Mouse (Mus musculus) gonadal fat pad, adult 2 months (tissue): ENCODE results near the gene Slc7a11. TPM values are rescaled to one million over a fixed set of nuclear protein-coding genes. Genes with fewer than 3 reads are reported as not detected.

ENCODE experiments used
- DNase-seq: peaks from one replicate; pipeline ENCODE4 v3.0.0-alpha.2; 2012; ENCODE audit warnings: low read depth
- polyA plus RNA-seq: library from polyadenylated mRNA; depleted of rRNA; stranded (reverse); fragments of >200 nt; gene quantifications from 2 replicates; pipeline ENCODE4 v1.2.3, GENCODE M21; 2012

Gene Slc7a11
- polyA plus RNA-seq, 1 experiment, result 10.4 TPM

DNA sequence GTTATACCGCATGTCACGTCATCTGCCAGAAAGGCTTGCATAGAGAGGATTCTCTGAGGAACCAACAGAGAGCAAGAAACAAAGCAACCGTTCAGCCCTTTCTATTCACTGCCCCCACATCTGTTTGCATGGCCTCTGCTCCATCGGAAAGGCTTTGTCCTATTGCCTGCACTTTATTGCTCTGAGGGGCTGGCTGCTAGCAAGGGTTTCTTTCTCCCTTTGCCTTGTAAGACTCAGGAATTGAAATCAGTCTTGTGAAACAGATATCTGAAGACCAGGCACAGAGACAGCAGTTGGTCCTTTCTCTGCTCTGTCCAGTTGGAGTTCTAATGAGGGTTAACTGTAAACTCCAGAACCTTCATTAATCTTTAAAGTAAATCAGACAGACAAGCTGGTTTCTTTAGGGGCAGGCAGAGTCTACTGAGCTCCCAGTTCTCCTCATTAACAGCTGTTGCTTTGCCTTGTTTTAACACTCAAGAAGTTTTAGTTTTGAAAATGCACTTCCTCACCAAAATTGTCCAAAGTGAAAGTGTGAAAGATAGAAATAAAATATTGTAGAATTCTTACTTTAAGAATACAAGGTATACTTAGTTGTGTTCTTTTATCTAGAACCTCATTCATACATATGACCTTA is 575.3 kb downstream of the Slc7a11 start:
- no peak for DNase-seq

DNA sequence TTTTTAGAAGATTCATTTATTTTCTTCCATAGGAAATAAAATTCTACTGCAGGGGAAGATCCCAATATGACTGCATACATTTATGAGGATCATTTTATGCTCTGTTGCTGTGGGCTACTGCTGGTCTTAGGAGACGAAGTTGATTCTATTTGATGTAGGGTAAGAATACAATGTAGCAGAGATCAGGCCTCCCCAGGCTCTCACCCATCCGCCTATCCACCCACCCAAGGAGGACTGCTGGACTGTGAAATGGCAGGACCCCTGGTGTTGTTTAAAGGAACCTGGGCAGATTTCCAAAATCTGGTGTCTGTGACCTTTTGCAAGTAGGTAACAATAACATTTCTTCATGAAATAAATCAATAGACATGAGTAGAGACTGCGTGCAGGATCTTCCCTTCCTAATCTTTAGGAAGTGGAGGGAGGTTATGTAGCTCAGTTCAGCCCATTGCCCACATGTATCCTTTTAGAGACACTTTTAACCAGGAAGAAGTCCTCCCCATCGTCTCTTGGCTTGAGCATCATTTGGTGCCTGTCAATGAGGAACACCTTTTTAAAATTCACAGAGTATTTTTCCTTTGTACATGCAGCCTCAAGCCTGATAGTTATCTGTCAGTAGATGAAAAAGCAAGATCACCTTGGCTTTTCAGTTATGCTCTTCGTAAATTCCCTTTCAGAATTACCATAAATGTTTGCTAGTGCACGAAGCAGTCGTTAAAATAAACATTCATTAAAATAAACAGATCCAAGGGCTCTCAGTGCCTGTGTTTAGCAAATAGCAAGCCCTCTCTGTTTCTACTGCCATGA is 576.1 kb downstream of the Slc7a11 start:
- no peak for DNase-seq

DNA sequence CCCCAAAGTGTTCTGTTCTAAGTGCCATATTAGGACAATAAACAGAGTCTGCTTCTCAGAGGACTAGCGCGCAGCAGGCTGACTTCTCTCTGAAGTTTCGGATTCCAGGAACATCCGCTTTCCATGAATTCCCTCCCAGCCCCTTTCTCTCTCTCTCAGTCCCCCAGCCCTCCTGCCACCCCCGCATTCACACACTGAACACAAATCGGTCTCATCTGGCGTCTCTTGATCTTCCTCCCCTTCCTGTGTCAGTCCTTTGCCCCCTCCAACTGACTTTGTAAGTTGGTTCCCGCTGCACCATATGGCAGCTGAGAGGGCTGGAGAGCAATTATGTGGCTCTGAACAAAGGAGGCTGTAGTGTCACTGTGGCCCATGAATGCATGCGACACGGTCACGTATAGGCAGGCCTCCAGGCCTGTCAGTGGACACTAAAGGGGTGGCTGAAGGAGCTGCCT is 577.3 kb downstream of the Slc7a11 start:
- no peak for DNase-seq

DNA sequence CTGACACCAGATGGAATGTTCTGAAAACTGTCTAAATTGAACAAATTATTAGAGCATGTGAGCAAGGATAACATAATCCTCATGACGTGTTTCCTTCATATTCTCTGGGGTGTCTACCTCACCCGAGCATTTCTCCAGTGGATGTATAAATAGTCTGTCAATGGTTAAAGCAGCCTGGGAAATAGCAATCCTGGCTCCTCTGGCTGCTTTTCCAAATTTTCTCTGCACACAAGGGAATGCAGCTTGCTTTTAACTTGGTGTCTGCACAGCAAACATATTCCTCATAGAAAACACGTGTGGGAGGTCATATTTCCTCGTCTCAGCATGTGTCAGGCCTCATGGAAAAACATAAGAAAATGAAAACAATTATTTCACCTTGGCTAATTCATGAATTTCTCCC is 586.6 kb downstream of the Slc7a11 start:
- DNase-seq, result no peak

DNA sequence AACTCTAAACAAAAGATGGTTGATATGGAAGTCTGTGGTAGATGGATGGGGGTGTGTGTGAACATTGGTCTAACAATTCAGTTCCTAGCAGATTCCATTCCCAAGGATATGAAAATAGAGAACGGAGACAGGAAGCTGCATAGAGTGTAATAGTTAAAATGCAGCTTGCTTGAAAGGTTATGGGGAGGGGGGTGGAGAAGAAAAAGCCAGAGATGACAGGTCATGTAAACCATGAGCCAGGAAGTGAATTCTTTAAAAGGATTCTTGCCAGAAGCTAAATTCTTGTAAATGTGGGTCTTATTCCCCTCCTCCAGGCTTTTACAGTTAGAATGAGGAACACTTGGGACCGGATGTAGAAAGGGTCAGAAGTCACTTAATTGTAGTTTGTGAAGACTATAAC is 589.1 kb downstream of the Slc7a11 start:
- DNase-seq, result no peak

DNA sequence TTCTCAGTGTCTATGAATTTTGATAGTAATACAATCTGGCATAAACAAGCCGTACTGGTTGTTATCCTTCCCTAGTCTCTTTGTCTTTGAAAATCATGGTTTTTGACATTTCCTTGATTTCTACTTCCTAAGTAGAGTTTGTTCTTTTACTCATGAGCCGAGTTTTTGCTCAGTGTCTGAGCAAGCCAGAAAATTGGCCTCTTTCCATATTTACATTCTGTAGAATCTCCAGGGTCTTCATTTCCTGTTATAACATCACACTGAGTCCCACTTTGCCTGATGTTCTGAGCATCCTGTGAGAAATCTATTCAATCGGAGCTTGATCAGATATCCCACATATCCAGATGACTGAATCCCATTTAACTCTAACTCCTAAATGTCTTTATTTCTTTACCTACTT is 600.4 kb downstream of the Slc7a11 start:
- DNase-seq, result no peak
